Mouse (Mus musculus) kidney, postnatal 0 days (tissue): ENCODE data around the gene Btn2a2. TPM values are rescaled to one million over a fixed set of nuclear protein-coding genes. Genes with fewer than 3 reads are reported as not detected.

Experiments used
- ATAC-seq: fragments of 200-750 bp; cut with Nextera tagmentation; replicated peaks from 2 replicates; pipeline ENCODE4 v1.8.0; 2017; ENCODE audit warnings: low read depth, moderate number of reproducible peaks, moderate TSS enrichment, moderate library complexity; ENCODE audit not compliant: low FRiP score
- DNase-seq: peaks from one replicate; pipeline ENCODE4 v3.0.0-alpha.2; 2016; ENCODE audit warnings: low spot score
- H3K27ac ChIP-seq: fragments of 300-500 bp; sonication (generic); 2 replicates; pipeline ENCODE4 v1.5.1; 2014; ENCODE audit warnings: mild to moderate bottlenecking
- H3K27me3 ChIP-seq: fragments of 300-500 bp; sonication (generic); 2 replicates; pipeline ENCODE4 v1.6.1; 2014; ENCODE audit warnings: low read length, mixed read lengths; ENCODE audit not compliant: insufficient read depth
- H3K36me3 ChIP-seq: fragments of 300-500 bp; sonication (generic); 2 replicates; pipeline ENCODE4 v1.6.1; 2014; ENCODE audit warnings: low read length, mixed read lengths; ENCODE audit not compliant: insufficient read depth
- H3K4me1 ChIP-seq: fragments of 300-500 bp; sonication (generic); replicated peaks from 2 replicates; pipeline ENCODE4 v1.6.1; 2014; ENCODE audit warnings: antibody characterized with exemption, low read length, mixed read lengths; ENCODE audit not compliant: insufficient read depth
- H3K4me2 ChIP-seq: fragments of 300-500 bp; sonication (generic); 2 replicates; pipeline ENCODE4 v1.6.1; 2014; ENCODE audit warnings: mild to moderate bottlenecking, low read length, moderate library complexity, mixed read lengths
- H3K4me3 ChIP-seq: fragments of 300-500 bp; sonication (generic); replicated peaks from 2 replicates; pipeline ENCODE4 v1.5.1; 2014; ENCODE audit warnings: low read depth, low read length
- H3K9ac ChIP-seq: fragments of 300-500 bp; sonication (generic); 2 replicates; pipeline ENCODE4 v1.6.1; 2014; ENCODE audit warnings: low read depth, low read length
- H3K9me3 ChIP-seq: fragments of 300-500 bp; sonication (generic); replicated peaks from 2 replicates; pipeline ENCODE4 v1.6.1; 2016; ENCODE audit warnings: low read length, inconsistent platforms, mixed read lengths
- CTCF ChIP-seq: IDR thresholded peaks from 2 replicates; pipeline ENCODE4 v1.5.1; 2016; ENCODE audit warnings: antibody characterized with exemption, low read depth, mild to moderate bottlenecking, moderate library complexity
- WGBS: fragments of 180-500 bp; shearing (Covaris S2); extraction: QIAGEN DNeasy Blood & Tissue Kit; methylation state at CpG from one replicate; pipeline ENCODE4 v1.1.7; 2014; 5-methylcytosine and 5-hydroxymethylcytosine counted together
- polyA plus RNA-seq: library from polyadenylated mRNA; unstranded; fragments of >200 nt; fragmentation: Nextera tagmentation; extraction: Ambion mirVana; gene quantifications from 2 replicates; pipeline ENCODE4 v1.2.1, GENCODE M21; 2015

The Btn2a2 gene
- polyA plus RNA-seq, 1 experiment from 2014 or later = 0.28 TPM

GRCm38 (mm10) chr13:23445561-23446320 lies 42.9 kb downstream of the Btn2a2 start:
- ATAC-seq (peak; percentile 95), DNase-seq (peak; percentile 92)
- WGBS = 2% methylated on average over 55 of the region's 55 CpGs
- H3K36me3 ChIP-seq = no peaks in the 10 kb centered on the region
- H3K27ac ChIP-seq = peak overlapping the region; percentile 98
- H3K4me1 ChIP-seq = no peaks in the 10 kb centered on the region
- peak overlapping the region; percentile 68 for H3K9ac ChIP-seq
- no peaks in the 10 kb centered on the region for H3K27me3 ChIP-seq
- peak overlapping the region; percentile 65 for H3K4me2 ChIP-seq
- no peak for TF ChIP-seq CTCF
- no peaks in the 10 kb centered on the region for H3K9me3 ChIP-seq
- H3K4me3 ChIP-seq = peak overlapping the region; percentile 70

- H3K4me2 ChIP-seq = peak overlapping the region; percentile 65
- no peaks in the 10 kb centered on the region for H3K4me1 ChIP-seq
- no peak for TF ChIP-seq CTCF
- peak overlapping the region; percentile 68 for H3K9ac ChIP-seq
- DNase-seq (no peak), ATAC-seq (no peak)
- H3K27me3 ChIP-seq = no peaks in the 10 kb centered on the region
- 5% methylated on average over 10 of the region's 10 CpGs for WGBS
- H3K27ac ChIP-seq = peak overlapping the region; percentile 98
- no peaks in the 10 kb centered on the region for H3K36me3 ChIP-seq
- H3K9me3 ChIP-seq = no peaks in the 10 kb centered on the region
- H3K4me3 ChIP-seq = peak overlapping the region; percentile 70
Observed at GRCm38 (mm10) chr13:23445156-23445555, 43.5 kb downstream of the Btn2a2 start.

- H3K9me3 ChIP-seq = no peaks in the 10 kb centered on the region
- no peaks in the 10 kb centered on the region for H3K36me3 ChIP-seq
- H3K4me2 ChIP-seq = peak overlapping the region; percentile 65; the same call in 1 of the 2 replicates
- DNase-seq (no peak), ATAC-seq (no peak)
- 73% methylated on average over 5 of the region's 5 CpGs for WGBS
- no peak overlapping the region for H3K4me3 ChIP-seq
- no peak overlapping the region for H3K27ac ChIP-seq
- no peaks in the 10 kb centered on the region for H3K4me1 ChIP-seq
- TF ChIP-seq CTCF = no peak
- H3K27me3 ChIP-seq = no peaks in the 10 kb centered on the region
- no peak overlapping the region for H3K9ac ChIP-seq
Observed at GRCm38 (mm10) chr13:23444451-23444850, 44.2 kb downstream of the Btn2a2 start.

GRCm38 (mm10) chr13:23439901-23440300 lies 48.8 kb downstream of the Btn2a2 start:
- Histone ChIP-seq H3K27me3 (no peaks in the 10 kb centered on the region), H3K4me1 (no peaks in the 10 kb centered on the region), H3K9me3 (no peaks in the 10 kb centered on the region), H3K9ac (no peak overlapping the region), H3K27ac (no peak overlapping the region), H3K4me2 (no peak overlapping the region), H3K4me3 (no peak overlapping the region), H3K36me3 (no peaks in the 10 kb centered on the region)
- ATAC-seq (no peak), DNase-seq (no peak)
- TF ChIP-seq CTCF = no peak
- 79% methylated on average over 10 of the region's 10 CpGs for WGBS

GRCm38 (mm10) chr13:23438521-23438920 lies 50.1 kb downstream of the Btn2a2 start:
- no peaks in the 10 kb centered on the region for H3K9me3 ChIP-seq
- H3K36me3 ChIP-seq = no peaks in the 10 kb centered on the region
- no peak overlapping the region for H3K9ac ChIP-seq
- DNase-seq (peak; percentile 67), ATAC-seq (no peak)
- H3K4me3 ChIP-seq = peak overlapping the region; percentile 69
- TF ChIP-seq CTCF = no peak
- WGBS = 1% methylated on average over 7 of the region's 7 CpGs
- no peaks in the 10 kb centered on the region for H3K27me3 ChIP-seq
- H3K4me1 ChIP-seq = 0 out of 2 replicates have a peak, but pooled peaks cover 3% of the 10 kb centered on the region
- H3K4me2 ChIP-seq = peak overlapping the region; percentile 64
- H3K27ac ChIP-seq = no peak overlapping the region

- Histone ChIP-seq H3K4me1 (0 out of 2 replicates have a peak, but pooled peaks cover 3% of the 10 kb centered on the region), H3K4me3 (peak overlapping the region; percentile 69), H3K9ac (peak overlapping the region; percentile 65), H3K9me3 (no peaks in the 10 kb centered on the region), H3K36me3 (no peaks in the 10 kb centered on the region), H3K27ac (peak overlapping the region; percentile 80), H3K4me2 (peak overlapping the region; percentile 64), H3K27me3 (no peaks in the 10 kb centered on the region)
- under 1% methylated on average over 17 of the region's 17 CpGs for WGBS
- no peak for TF ChIP-seq CTCF
- peak; percentile 87 for DNase-seq
- ATAC-seq = peak; percentile 70
Observed at GRCm38 (mm10) chr13:23437908-23438307, 50.7 kb downstream of the Btn2a2 start.
